8 mouse cellular contexts compared by ENCODE assay signal in the genomic region with DNA sequence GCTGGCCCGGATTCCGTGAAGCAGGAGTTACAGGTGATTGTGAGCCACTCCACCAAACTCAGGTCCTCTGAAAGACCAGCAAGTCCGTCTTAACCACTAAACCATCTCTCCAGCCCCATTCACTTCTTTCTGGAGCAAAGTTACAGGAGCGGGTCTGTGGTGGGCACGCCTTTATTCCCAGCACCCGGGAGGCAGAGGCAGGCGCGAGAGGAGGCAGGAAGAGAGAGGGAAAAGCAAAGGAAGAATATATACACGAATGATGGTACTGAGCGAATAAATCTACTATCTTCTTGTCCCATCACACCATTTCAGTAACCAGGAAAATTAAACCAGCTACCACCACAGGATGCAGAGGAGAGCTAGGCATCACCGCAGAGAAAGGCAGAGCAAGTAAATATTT. TPM values are rescaled to one million over a fixed set of nuclear protein-coding genes. Genes with fewer than 3 reads are reported as not detected.
DNase-seq lines count a peak whose midpoint lies in the region; ATAC-seq and TF ChIP-seq lines count a peak whose summit lies in the region.

No protein-coding gene starts in this region.

- H3K36me3 ChIP-seq in spleen, adult 2 months (ENCODE audit: control insufficient read depth, insufficient read depth, low read length): peaks cover 19% of the 10 kb centered on the region
- H3K36me3 ChIP-seq in limb, embryonic 12.5 days: peaks cover 33% of the 10 kb centered on the region
- peaks cover 17% of the 10 kb centered on the region for H3K36me3 ChIP-seq in stomach, embryonic 15.5 days

- peak; percentile 28 for DNase-seq in CD4-positive, CD25-positive, alpha-beta regulatory T cell, adult 2 months (ENCODE audit: low read depth, low spot score)
- DNase-seq in spleen, adult 2 months (ENCODE audit: low read depth in 1 of 2, low spot score in 2 of 2): no peak
- DNase-seq in spleen, postnatal 36 days (ENCODE audit: low spot score in 2 of 2): no peak
- no peak for DNase-seq in retina, postnatal 1 day
- no peak for DNase-seq in testis, postnatal 14 days (ENCODE audit: low spot score)

- peak; percentile 7; the same call in 1 of the 2 replicates for TF ChIP-seq POLR2A in spleen, adult 2 months (IDR thresholded peaks at IDR 0.05; ENCODE audit: low read depth, low read length)

- no peak for TF ChIP-seq CTCF in spleen, adult 2 months (IDR thresholded peaks at IDR 0.05; ENCODE audit: extremely low read depth, insufficient read depth, insufficient read length, insufficient replicate concordance)

- no peak for ATAC-seq in CD4-positive, CD25-positive, alpha-beta regulatory T cell, adult 4 months
- no peak for ATAC-seq in limb, embryonic 12.5 days (ENCODE audit: insufficient number of reproducible peaks, insufficient read depth, low FRiP score, low TSS enrichment, low read depth)
- ATAC-seq in stomach, embryonic 15.5 days (ENCODE audit: insufficient read depth, low FRiP score, low read depth): no peak

- H3K4me1 ChIP-seq in spleen, adult 2 months (ENCODE audit: control insufficient read depth, insufficient read depth, insufficient read length): peaks cover 15% of the 10 kb centered on the region
- H3K4me1 ChIP-seq in limb, embryonic 12.5 days (replicated peaks): peaks cover 32% of the 10 kb centered on the region
- H3K4me1 ChIP-seq in stomach, embryonic 15.5 days: peaks cover 25% of the 10 kb centered on the region

- H3K4me3 ChIP-seq in spleen, adult 2 months (ENCODE audit: extremely low read depth, insufficient read depth, insufficient read length): peak overlapping the region; percentile 53
- peak overlapping the region; percentile 65 for H3K4me3 ChIP-seq in limb, embryonic 12.5 days (replicated peaks)
- H3K4me3 ChIP-seq in stomach, embryonic 15.5 days (replicated peaks): peak overlapping the region; percentile 90

- peak overlapping the region; percentile 74 for H3K9ac ChIP-seq in limb, embryonic 12.5 days (replicated peaks)
- peak overlapping the region; percentile 86; the same call in 1 of the 2 replicates for H3K9ac ChIP-seq in stomach, embryonic 15.5 days

- 2% methylated on average over 11 of the region's 11 CpGs for WGBS in spleen, adult 2 months
- WGBS in limb, embryonic 12.5 days: 6% methylated on average over 11 of the region's 11 CpGs
- 5% methylated on average over 11 of the region's 11 CpGs for WGBS in stomach, embryonic 15.5 days

- H3K27ac ChIP-seq in spleen, adult 2 months (ENCODE audit: insufficient read depth, low read length): peak overlapping the region; percentile 48
- H3K27ac ChIP-seq in limb, embryonic 12.5 days: 0 out of 2 replicates have a peak overlapping the region, but pooled peaks have one; percentile 75
- H3K27ac ChIP-seq in stomach, embryonic 15.5 days: peak overlapping the region; percentile 92

- no peaks in the 10 kb centered on the region for H3K27me3 ChIP-seq in spleen, adult 2 months (ENCODE audit: control insufficient read depth, insufficient read depth, low read length)
- H3K27me3 ChIP-seq in limb, embryonic 12.5 days: no peaks in the 10 kb centered on the region
- H3K27me3 ChIP-seq in stomach, embryonic 15.5 days (replicated peaks): no peaks in the 10 kb centered on the region

- no peaks in the 10 kb centered on the region for H3K9me3 ChIP-seq in limb, embryonic 12.5 days
- H3K9me3 ChIP-seq in stomach, embryonic 15.5 days: no peaks in the 10 kb centered on the region

- H3K4me2 ChIP-seq in limb, embryonic 12.5 days: peak overlapping the region; percentile 84
- peak overlapping the region; percentile 89 for H3K4me2 ChIP-seq in stomach, embryonic 15.5 days

RNA-seq across cellular contexts. Expression of a gene that starts 0.6 kb away (rescaled TPM):
- polyA plus RNA-seq in CD4-positive, CD25-positive, alpha-beta regulatory T cell, adult 4 months (2017; shearing (Covaris generic)): 10 to 100 TPM; 61.1 to 95.4 TPM
- polyA plus RNA-seq in spleen, adult 2 months (2012; rRNA removed): 26.5 and 29.7 TPM in 2 replicates
- 39.0 and 40.3 TPM in 2 replicates for polyA plus RNA-seq in limb, embryonic 12.5 days (2016; fragmentation: Nextera tagmentation; extraction: Ambion mirVana)
- polyA plus RNA-seq in stomach, embryonic 15.5 days (2015; fragmentation: Nextera tagmentation; extraction: Ambion mirVana): 23.3 and 25.2 TPM in 2 replicates

RNA-seq across cellular contexts. Expression of a gene that starts 3.3 kb away (rescaled TPM):
- 100 to 1,000 TPM; 149 to 151 TPM for polyA plus RNA-seq in CD4-positive, CD25-positive, alpha-beta regulatory T cell, adult 4 months (2017; shearing (Covaris generic))
- 171 and 240 TPM in 2 replicates for polyA plus RNA-seq in spleen, adult 2 months (2012; rRNA removed)
- 323 and 348 TPM in 2 replicates for polyA plus RNA-seq in limb, embryonic 12.5 days (2016; fragmentation: Nextera tagmentation; extraction: Ambion mirVana)
- polyA plus RNA-seq in stomach, embryonic 15.5 days (2015; fragmentation: Nextera tagmentation; extraction: Ambion mirVana): 391 and 408 TPM in 2 replicates
